Mouse (Mus musculus) hindbrain, embryonic 10.5 days (tissue): ENCODE measurements around the gene Canx. TPM values are rescaled to one million over a fixed set of nuclear protein-coding genes. Genes with fewer than 3 reads are reported as not detected.

Source experiments
- DNase-seq: peaks from one replicate; pipeline ENCODE4 v3.0.0-alpha.2; 2017; ENCODE audit warnings: low spot score
- H3K27ac ChIP-seq: fragments of 300-500 bp; sonication (generic); 2 replicates; pipeline ENCODE4 v1.5.1; 2016; ENCODE audit warnings: mild to moderate bottlenecking, moderate library complexity
- H3K27me3 ChIP-seq: fragments of 300-500 bp; sonication (generic); 2 replicates; pipeline ENCODE4 v1.6.1; 2016; ENCODE audit warnings: mild to moderate bottlenecking; ENCODE audit not compliant: poor library complexity, insufficient read depth, severe bottlenecking
- H3K36me3 ChIP-seq: fragments of 300-500 bp; sonication (generic); 2 replicates; pipeline ENCODE4 v1.6.1; 2016; ENCODE audit warnings: mild to moderate bottlenecking, moderate library complexity
- H3K4me1 ChIP-seq: fragments of 300-500 bp; sonication (generic); replicated peaks from 2 replicates; pipeline ENCODE4 v1.6.1; 2016; ENCODE audit warnings: mild to moderate bottlenecking
- H3K4me3 ChIP-seq: fragments of 300-500 bp; sonication (generic); 2 replicates; pipeline ENCODE4 v1.5.1; 2016; ENCODE audit warnings: mild to moderate bottlenecking, moderate library complexity
- H3K9me3 ChIP-seq: fragments of 300-500 bp; sonication (generic); 2 replicates; pipeline ENCODE4 v1.6.1; 2016; ENCODE audit warnings: mild to moderate bottlenecking, moderate library complexity
- WGBS: fragments of 180-500 bp; shearing (Covaris S2); methylation state at CpG from one replicate; pipeline ENCODE4 v1.1.7; 2016; 5-methylcytosine and 5-hydroxymethylcytosine counted together
- polyA plus RNA-seq: library from polyadenylated mRNA; unstranded; fragments of >200 nt; fragmentation: Nextera tagmentation; extraction: Ambion mirVana; gene quantifications from 2 replicates; pipeline ENCODE4 v1.2.1, GENCODE M21; 2016

The Canx gene
- polyA plus RNA-seq, 1 experiment from 2014 or later: 242 TPM

DNA sequence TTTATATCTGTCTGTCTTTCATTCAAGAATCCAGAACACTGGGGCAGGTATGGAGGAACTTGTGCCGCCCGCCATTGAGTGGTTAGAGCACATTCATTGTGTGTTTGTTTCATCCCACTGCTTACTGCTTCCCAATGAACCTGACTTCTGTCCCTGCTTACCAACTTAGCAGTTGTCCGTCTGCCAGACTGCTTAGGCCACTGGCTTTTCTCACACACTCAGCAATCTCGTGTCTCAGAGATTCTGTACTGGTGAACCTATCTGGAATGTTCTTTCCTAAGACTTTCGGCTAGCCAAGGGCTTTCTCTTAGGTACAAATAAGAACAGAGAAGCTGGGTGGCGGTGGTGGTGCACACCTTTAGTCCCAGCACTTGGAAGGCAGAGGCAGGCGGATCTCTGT lies 39.8 kb downstream of the Canx start:
- H3K27ac ChIP-seq: no peak overlapping the region
- no peaks in the 10 kb centered on the region for H3K9me3 ChIP-seq
- no peak for DNase-seq
- WGBS: 96% methylated on average over 7 of the region's 7 CpGs
- H3K27me3 ChIP-seq: no peaks in the 10 kb centered on the region
- H3K36me3 ChIP-seq: peaks cover 70% of the 10 kb centered on the region
- no peak overlapping the region for H3K4me3 ChIP-seq
- peaks cover 18% of the 10 kb centered on the region for H3K4me1 ChIP-seq

- Histone ChIP-seq H3K27ac (no peak overlapping the region), H3K4me1 (peaks cover 14% of the 10 kb centered on the region), H3K36me3 (peaks cover 75% of the 10 kb centered on the region), H3K27me3 (no peaks in the 10 kb centered on the region), H3K4me3 (no peak overlapping the region), H3K9me3 (no peaks in the 10 kb centered on the region)
- no peak for DNase-seq
- 98% methylated on average over 5 of the region's 5 CpGs for WGBS
Observed at GRCm38 (mm10) chr11:50285263-50285662, 40.2 kb downstream of the Canx start.

- H3K9me3 ChIP-seq: no peaks in the 10 kb centered on the region
- H3K4me1 ChIP-seq: no peaks in the 10 kb centered on the region
- no peak overlapping the region for H3K27ac ChIP-seq
- DNase-seq: no peak
- peaks cover 52% of the 10 kb centered on the region for H3K36me3 ChIP-seq
- WGBS: 80% methylated on average over 1 of the region's 1 CpGs
- H3K27me3 ChIP-seq: no peaks in the 10 kb centered on the region
- H3K4me3 ChIP-seq: no peak overlapping the region
Observed at GRCm38 (mm10) chr11:50280053-50280452, 45.4 kb downstream of the Canx start.

DNA sequence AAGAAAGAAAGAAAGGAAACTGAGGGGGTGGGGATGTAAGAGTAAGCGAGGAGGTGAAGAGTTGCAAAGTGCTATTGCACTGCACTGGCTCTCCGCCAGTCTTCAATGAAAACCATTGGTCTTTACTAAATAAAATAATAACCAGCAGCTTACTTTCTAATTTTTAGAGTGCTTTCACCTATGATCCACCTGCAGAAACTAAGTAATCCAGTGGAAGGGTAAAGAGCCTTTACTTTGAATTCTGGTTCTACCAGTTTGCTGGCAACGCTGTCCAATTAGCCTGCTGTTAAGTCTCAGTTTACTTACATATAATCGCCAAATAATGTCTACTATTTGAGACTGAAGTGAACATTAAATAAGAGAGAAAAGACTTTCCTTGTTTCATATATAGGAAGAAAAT lies 46.5 kb downstream of the Canx start:
- no peaks in the 10 kb centered on the region for H3K9me3 ChIP-seq
- H3K36me3 ChIP-seq: peaks cover 55% of the 10 kb centered on the region
- 95% methylated on average over 4 of the region's 4 CpGs for WGBS
- no peaks in the 10 kb centered on the region for H3K4me1 ChIP-seq
- no peaks in the 10 kb centered on the region for H3K27me3 ChIP-seq
- DNase-seq: no peak
- H3K4me3 ChIP-seq: no peak overlapping the region
- H3K27ac ChIP-seq: no peak overlapping the region

- no peaks in the 10 kb centered on the region for H3K27me3 ChIP-seq
- no peak for DNase-seq
- H3K27ac ChIP-seq: no peak overlapping the region
- H3K4me1 ChIP-seq: no peaks in the 10 kb centered on the region
- no peak overlapping the region for H3K4me3 ChIP-seq
- no peaks in the 10 kb centered on the region for H3K9me3 ChIP-seq
- WGBS: 86% methylated on average over 6 of the region's 6 CpGs
- peaks cover 49% of the 10 kb centered on the region for H3K36me3 ChIP-seq
Observed at GRCm38 (mm10) chr11:50277706-50278105, 47.8 kb downstream of the Canx start.

GRCm38 (mm10) chr11:50277025-50277424 lies 48.4 kb downstream of the Canx start:
- no peak for DNase-seq
- H3K9me3 ChIP-seq: no peaks in the 10 kb centered on the region
- peaks cover 48% of the 10 kb centered on the region for H3K36me3 ChIP-seq

DNA sequence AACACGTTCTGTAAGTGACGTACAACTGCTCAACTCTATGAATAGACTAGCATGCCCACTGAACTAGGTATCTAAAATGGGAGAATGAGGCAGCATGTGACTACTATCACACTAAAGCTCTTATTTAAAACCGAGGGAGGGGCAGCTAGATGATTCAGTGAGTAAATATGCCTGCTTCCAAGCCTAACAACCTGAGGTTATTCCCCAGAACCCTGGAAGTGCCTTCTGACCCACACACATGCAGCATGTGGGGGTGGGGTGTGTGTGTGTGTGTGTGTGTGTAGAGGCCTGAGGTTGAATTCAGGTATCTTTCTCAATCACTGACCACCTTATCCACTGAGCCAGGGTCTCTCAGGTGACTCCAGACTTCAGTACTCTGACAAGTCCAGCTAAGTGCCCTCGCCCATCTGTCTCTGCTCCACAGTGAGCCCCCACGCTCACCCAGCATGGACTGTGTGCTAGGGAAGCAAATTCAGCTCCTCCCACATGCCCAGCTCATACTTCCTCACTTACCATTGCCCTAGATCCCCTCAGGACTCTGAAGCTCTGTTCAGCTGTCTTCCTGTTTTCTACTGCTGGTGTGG lies 49.8 kb downstream of the Canx start:
- Histone ChIP-seq H3K27me3 (no peaks in the 10 kb centered on the region), H3K27ac (no peak overlapping the region), H3K36me3 (peaks cover 46% of the 10 kb centered on the region), H3K4me3 (no peak overlapping the region), H3K4me1 (no peaks in the 10 kb centered on the region), H3K9me3 (no peaks in the 10 kb centered on the region)
- DNase-seq: no peak
- WGBS: 87% methylated on average over 5 of the region's 5 CpGs

More at GRCm38 (mm10) chr11:50277025-50277424, 48.4 kb downstream of the Canx start:
- no peaks in the 10 kb centered on the region for H3K4me1 ChIP-seq
- no peak overlapping the region for H3K4me3 ChIP-seq
- no peak overlapping the region for H3K27ac ChIP-seq
- H3K27me3 ChIP-seq: no peaks in the 10 kb centered on the region

DNA sequence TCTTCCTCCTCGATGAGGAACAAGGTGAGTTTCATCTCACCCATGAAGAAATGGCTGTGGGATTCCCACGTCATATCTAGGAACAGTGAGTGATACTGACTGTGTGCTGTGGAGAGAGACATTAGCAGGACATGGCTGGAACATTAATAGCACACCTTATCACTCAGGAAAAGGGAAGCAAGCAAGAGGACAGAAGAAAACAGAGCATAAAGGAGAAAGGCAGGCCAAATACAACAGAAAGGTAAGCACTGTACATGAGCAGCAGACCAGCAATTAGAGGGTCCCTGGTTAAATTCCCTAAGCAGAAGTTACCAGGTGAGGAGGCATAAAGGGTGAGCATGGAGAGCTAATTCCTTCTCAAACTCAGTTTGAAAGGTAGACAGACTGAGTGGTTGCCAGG lies 50.4 kb downstream of the Canx start:
- 89% methylated on average over 2 of the region's 2 CpGs for WGBS
- no peak overlapping the region for H3K4me3 ChIP-seq
- no peaks in the 10 kb centered on the region for H3K9me3 ChIP-seq
- no peak for DNase-seq
- no peaks in the 10 kb centered on the region for H3K27me3 ChIP-seq
- H3K27ac ChIP-seq: no peak overlapping the region
- H3K36me3 ChIP-seq: peaks cover 45% of the 10 kb centered on the region
- no peaks in the 10 kb centered on the region for H3K4me1 ChIP-seq

GRCm38 (mm10) chr11:50272819-50273218 lies 52.7 kb downstream of the Canx start:
- DNase-seq: no peak
- Histone ChIP-seq H3K9me3 (no peaks in the 10 kb centered on the region), H3K4me1 (no peaks in the 10 kb centered on the region), H3K36me3 (peaks cover 39% of the 10 kb centered on the region), H3K4me3 (no peak overlapping the region), H3K27me3 (no peaks in the 10 kb centered on the region), H3K27ac (no peak overlapping the region)
- WGBS: 88% methylated on average over 2 of the region's 2 CpGs

- H3K27ac ChIP-seq: no peak overlapping the region
- no peaks in the 10 kb centered on the region for H3K4me1 ChIP-seq
- 86% methylated on average over 1 of the region's 1 CpGs for WGBS
- H3K36me3 ChIP-seq: peaks cover 54% of the 10 kb centered on the region
- no peaks in the 10 kb centered on the region for H3K9me3 ChIP-seq
- H3K27me3 ChIP-seq: no peaks in the 10 kb centered on the region
- no peak for DNase-seq
- H3K4me3 ChIP-seq: no peak overlapping the region
Observed at GRCm38 (mm10) chr11:50269885-50270284, 55.6 kb downstream of the Canx start.

- WGBS: 86% methylated on average over 2 of the region's 2 CpGs
- no peak for DNase-seq
- no peaks in the 10 kb centered on the region for H3K9me3 ChIP-seq
- no peak overlapping the region for H3K27ac ChIP-seq
- H3K4me3 ChIP-seq: no peak overlapping the region
- no peaks in the 10 kb centered on the region for H3K4me1 ChIP-seq
- H3K27me3 ChIP-seq: no peaks in the 10 kb centered on the region
- H3K36me3 ChIP-seq: peaks cover 56% of the 10 kb centered on the region
Observed at GRCm38 (mm10) chr11:50269163-50269562, 56.3 kb downstream of the Canx start.

DNA sequence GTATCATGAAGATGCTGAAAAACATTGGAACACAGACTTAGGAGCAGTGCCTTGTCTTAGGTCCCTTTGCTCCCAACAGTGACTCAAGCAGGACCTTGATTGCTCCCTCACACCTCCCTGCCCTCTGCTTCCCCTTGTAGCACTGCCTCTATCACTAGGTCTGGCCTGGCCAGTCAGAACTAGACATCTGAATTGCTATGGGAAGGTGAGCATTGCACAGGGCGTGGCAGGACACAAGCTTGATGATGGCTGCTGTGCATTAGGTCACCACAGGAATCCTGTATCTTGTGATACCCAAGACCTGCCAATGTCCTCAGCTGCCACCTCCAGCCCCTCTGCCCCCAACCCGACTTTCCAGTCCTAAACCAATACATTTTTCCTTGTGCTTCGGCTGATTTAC lies 58.5 kb downstream of the Canx start:
- Histone ChIP-seq H3K36me3 (peaks cover 77% of the 10 kb centered on the region), H3K4me1 (no peaks in the 10 kb centered on the region), H3K27me3 (no peaks in the 10 kb centered on the region), H3K27ac (no peak overlapping the region), H3K9me3 (no peaks in the 10 kb centered on the region), H3K4me3 (no peak overlapping the region)
- DNase-seq: no peak
- WGBS: 96% methylated on average over 3 of the region's 3 CpGs

DNA sequence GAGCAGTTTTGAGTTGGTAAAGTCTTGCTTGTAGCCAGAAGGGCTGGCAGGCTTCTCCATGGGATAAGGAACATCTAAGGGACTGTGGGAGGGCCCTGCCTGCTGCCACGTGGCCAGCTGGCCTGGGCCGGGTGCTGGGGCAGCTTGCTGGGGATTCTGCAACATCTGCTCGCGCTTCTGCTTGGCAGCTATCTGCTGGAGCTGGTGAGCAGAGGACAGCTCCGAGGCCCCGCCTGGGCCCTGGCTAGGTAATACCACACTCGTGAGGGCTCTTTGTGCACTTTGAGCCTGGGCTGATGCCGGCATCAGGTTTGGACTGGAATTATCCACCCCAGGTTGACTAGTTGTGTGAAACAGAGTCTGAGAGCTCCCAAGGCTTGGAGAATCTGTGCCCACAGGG lies 59.5 kb downstream of the Canx start:
- Histone ChIP-seq H3K4me1 (no peaks in the 10 kb centered on the region), H3K27ac (no peak overlapping the region), H3K27me3 (no peaks in the 10 kb centered on the region), H3K4me3 (no peak overlapping the region), H3K36me3 (peaks cover 81% of the 10 kb centered on the region), H3K9me3 (no peaks in the 10 kb centered on the region)
- no peak for DNase-seq
- 85% methylated on average over 8 of the region's 8 CpGs for WGBS

- 97% methylated on average over 3 of the region's 3 CpGs for WGBS
- peaks cover 95% of the 10 kb centered on the region for H3K36me3 ChIP-seq
- no peak overlapping the region for H3K4me3 ChIP-seq
- no peak overlapping the region for H3K27ac ChIP-seq
- no peak for DNase-seq
- no peaks in the 10 kb centered on the region for H3K9me3 ChIP-seq
- no peaks in the 10 kb centered on the region for H3K4me1 ChIP-seq
- H3K27me3 ChIP-seq: no peaks in the 10 kb centered on the region
Observed at GRCm38 (mm10) chr11:50263198-50263597, 62.3 kb downstream of the Canx start.
